Mouse (Mus musculus) NIH3T3 (cell line): Measurements from ENCODE around the gene Gm773.
A peak's percentile ranks its signal among the peaks of the same experiment; 100 is the strongest.
"Not testable (repeated sequence)": the region's sequence is repeated elsewhere in the genome, so short reads cannot be mapped to it uniquely, and the experiment has no call there.

Experiments
- DNase-seq: peaks from one replicate; pipeline ENCODE4 v3.0.0-alpha.2; 2012; ENCODE audit warnings: low read depth

Gm773 gene

DNA sequence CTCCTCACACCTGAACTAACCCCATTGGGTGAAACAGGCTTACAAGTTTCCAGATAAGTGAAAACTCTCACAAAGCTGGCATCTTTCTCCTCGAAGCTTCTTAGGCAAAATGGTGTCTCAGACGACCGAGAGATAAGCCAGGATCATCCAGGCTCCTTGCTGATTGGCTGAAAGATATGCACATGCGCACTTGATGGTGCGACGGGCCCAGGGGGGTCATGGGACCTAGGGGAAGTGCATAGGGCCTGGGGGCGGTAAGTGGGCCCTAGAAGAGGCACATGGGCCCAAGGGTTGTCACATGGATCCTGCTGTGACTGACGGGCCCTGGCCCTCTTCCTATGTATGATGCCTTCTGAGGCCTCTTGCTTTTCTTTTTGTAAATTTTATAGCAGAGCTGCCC lies at the start of gene Gm773:
Gene Gm773, minus strand, starts transcription at position 111 of the 400 bp plus-strand sequence.
- DNase-seq, result peak; percentile 8

DNA sequence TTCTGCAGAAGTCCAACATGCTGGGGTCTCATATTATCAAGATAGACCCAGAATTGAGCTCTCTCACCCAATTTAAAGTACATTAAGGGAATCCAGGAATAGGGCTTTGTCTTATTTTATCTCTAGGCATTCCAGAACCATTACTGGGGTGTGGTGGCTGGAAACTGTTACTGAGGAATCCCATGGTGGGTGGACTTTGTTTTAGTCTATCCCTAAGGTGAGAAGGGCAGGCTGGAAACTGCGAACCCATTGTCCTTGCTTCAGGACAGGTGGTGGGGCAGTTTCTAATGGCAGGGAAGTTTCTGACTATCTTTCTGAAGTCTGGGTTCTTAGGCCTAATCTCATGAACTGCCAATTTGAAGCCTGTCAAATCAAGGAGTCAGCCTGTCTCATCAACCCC lies 26.2 kb downstream of the Gm773 start:
- not testable (repeated sequence) for DNase-seq

DNA sequence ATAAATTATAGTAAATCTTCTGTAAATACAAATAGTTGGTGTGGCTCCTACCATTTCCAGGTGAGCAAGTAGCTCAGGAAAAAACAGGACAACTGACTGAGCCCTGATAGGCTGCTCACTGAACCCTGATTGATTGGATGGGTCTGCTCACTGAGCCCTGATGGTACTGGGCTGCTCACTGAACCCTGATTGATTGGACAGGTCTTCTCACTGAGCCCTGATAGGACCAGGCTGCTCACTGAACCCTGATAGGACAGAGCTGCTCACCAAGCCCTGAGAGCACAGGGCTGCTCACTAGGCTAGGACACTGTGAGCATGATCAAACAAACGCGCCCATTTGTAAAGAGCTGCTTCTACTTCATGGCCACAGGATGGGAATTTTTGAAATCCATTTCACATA lies 61.3 kb downstream of the Gm773 start:
- DNase-seq, result no peak
